Mouse (Mus musculus): Measurements from ENCODE around the gene Kcnc1.

Kcnc1 gene

GRCm38 (mm10) chr7:46396231-46396927, at the start of gene Kcnc1:
TSS of gene Kcnc1 (plus strand) at chr7:46396497.
- peak; percentile 65 to 71 for DNase-seq (ENCODE audit: low spot score in 2 of 2)

- no peak for DNase-seq (ENCODE audit: low spot score in 2 of 2)
Observed at GRCm38 (mm10) chr7:46347692-46348091, 48.6 kb upstream of the Kcnc1 start.

- peak in 1 of 2 experiments; percentile 11 for DNase-seq (ENCODE audit: low spot score in 2 of 2)
Observed at GRCm38 (mm10) chr7:46348813-46349212, 47.5 kb upstream of the Kcnc1 start.

- no peak for DNase-seq (ENCODE audit: low spot score in 2 of 2)
Observed at GRCm38 (mm10) chr7:46350119-46350702, 46.1 kb upstream of the Kcnc1 start.

GRCm38 (mm10) chr7:46352748-46353147, 43.5 kb upstream of the Kcnc1 start:
- DNase-seq (ENCODE audit: low spot score in 2 of 2): no peak

- no peak for DNase-seq (ENCODE audit: low spot score in 2 of 2)
Observed at GRCm38 (mm10) chr7:46353216-46353615, 43.1 kb upstream of the Kcnc1 start.

GRCm38 (mm10) chr7:46353875-46354274, 42.4 kb upstream of the Kcnc1 start:
- DNase-seq (ENCODE audit: low spot score in 2 of 2): no peak

- DNase-seq (ENCODE audit: low spot score in 2 of 2): no peak
Observed at GRCm38 (mm10) chr7:46361776-46362175, 34.5 kb upstream of the Kcnc1 start.

GRCm38 (mm10) chr7:46364154-46364553, 32.1 kb upstream of the Kcnc1 start:
- DNase-seq (ENCODE audit: low spot score in 2 of 2): peak in 1 of 2 experiments; percentile 49

GRCm38 (mm10) chr7:46365810-46366209, 30.5 kb upstream of the Kcnc1 start:
- no peak for DNase-seq (ENCODE audit: low spot score in 2 of 2)

GRCm38 (mm10) chr7:46371104-46371503, 25.2 kb upstream of the Kcnc1 start:
- DNase-seq (ENCODE audit: low spot score in 2 of 2): no peak

GRCm38 (mm10) chr7:46376172-46377007, 19.9 kb upstream of the Kcnc1 start, which contains the start of gene Myod1:
TSS of gene Myod1 (plus strand) at chr7:46376474.
- DNase-seq (ENCODE audit: low spot score in 2 of 2): no peak

- no peak for DNase-seq (ENCODE audit: low spot score in 2 of 2)
Observed at GRCm38 (mm10) chr7:46377008-46377346, 19.3 kb upstream of the Kcnc1 start.

- no peak for DNase-seq (ENCODE audit: low spot score in 2 of 2)
Observed at GRCm38 (mm10) chr7:46378123-46378522, 18.2 kb upstream of the Kcnc1 start.

- DNase-seq (ENCODE audit: low spot score in 2 of 2): peak in 1 of 2 experiments; percentile 64
Observed at GRCm38 (mm10) chr7:46378983-46379382, 17.3 kb upstream of the Kcnc1 start.

GRCm38 (mm10) chr7:46380625-46381024, 15.7 kb upstream of the Kcnc1 start:
- DNase-seq (ENCODE audit: low spot score in 2 of 2): no peak

GRCm38 (mm10) chr7:46387430-46387829, 8.9 kb upstream of the Kcnc1 start:
- DNase-seq (ENCODE audit: low spot score in 2 of 2): no peak

GRCm38 (mm10) chr7:46389456-46390085, 6.7 kb upstream of the Kcnc1 start:
- DNase-seq (ENCODE audit: low spot score in 2 of 2): no peak

GRCm38 (mm10) chr7:46390226-46390625, 6.1 kb upstream of the Kcnc1 start:
- no peak for DNase-seq (ENCODE audit: low spot score in 2 of 2)

- DNase-seq (ENCODE audit: low spot score in 2 of 2): no peak
Observed at GRCm38 (mm10) chr7:46391701-46392100, 4.6 kb upstream of the Kcnc1 start.

- DNase-seq (ENCODE audit: low spot score in 2 of 2): peak; percentile 85 to 89
Observed at GRCm38 (mm10) chr7:46393116-46393515, 3.2 kb upstream of the Kcnc1 start.
